Mouse (Mus musculus) megakaryocyte, embryonic 14.5 days (primary cell): ENCODE data around the gene Oca2.

Source experiments
- FLI1 ChIP-seq: IDR thresholded peaks from 2 replicates; pipeline ENCODE4 v1.6.1; 2012; ENCODE audit warnings: low read length, inconsistent platforms, mixed read lengths
- GATA1 ChIP-seq: IDR thresholded peaks from 3 replicates; pipeline ENCODE4 v1.6.1; 2012; ENCODE audit warnings: mixed read lengths, low read length, inconsistent platforms, borderline replicate concordance

DNA sequence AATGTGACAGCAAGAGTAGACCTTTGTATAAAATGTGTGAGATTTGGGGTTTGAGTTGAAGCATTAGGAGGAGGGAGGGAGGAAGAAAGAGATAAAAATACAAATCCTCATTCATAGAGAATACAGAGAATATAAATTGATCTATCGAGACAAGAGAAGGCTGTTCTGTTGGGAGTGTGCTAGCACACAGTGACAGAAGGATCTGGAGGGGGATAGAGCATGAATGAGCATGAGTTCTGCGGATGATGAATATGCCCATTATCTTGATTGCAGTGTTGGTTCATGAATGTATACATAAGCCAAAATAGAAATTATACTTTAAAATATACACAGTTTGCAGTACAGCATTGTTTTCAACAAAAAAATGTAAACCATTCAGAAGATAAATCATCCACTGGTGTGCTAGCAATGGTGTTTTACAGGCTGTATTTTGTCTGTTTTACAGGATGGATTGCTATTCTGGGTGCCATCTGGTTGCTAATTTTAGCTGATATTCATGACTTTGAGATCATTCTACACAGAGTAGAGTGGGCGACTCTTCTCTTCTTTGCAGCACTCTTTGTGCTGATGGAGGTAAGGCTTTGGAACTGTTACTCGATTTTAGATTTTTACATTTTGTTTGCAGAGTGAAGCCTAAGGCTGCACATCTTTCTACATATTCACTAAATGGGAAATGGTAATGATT lies 117.2 kb downstream of the Oca2 start:
- TF ChIP-seq GATA1 (no peak), FLI1 (no peak)
